In the genomic region with DNA sequence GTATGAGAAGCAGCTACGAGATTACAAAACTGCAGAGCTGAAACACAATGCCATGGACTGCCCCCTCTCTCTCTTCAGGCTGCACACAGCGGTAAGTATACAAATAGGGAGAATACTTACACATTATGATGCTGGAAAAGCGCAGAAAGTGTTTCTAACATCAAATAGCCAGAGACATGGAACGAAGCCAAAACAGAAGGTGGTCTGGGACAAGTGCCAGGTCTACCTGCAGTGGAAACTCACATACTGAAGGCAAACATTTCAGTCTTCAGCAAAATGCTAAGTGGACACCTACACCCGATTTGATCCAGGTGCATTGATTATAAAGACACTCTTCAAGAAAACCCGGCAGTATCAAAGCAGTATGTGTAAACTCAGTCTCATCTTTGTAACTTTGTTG, we compare ENCODE assay signal across 10 mouse cellular contexts.
DNase-seq lines count a peak whose midpoint lies in the region; ATAC-seq lines count a peak whose summit lies in the region.
"Had no signal": no experiment of that assay in that cellular context is flagged by ENCODE, and none has a peak within 500 bp of the region (broad histone marks: within the 10 kb centered on the region; RNA-seq: fewer than 3 reads in every experiment).

No protein-coding gene starts in this region.

- DNase-seq in cerebellum, adult 11 months, result peak; percentile 22
- DNase-seq in left cerebral cortex, postnatal 4 days, result peak; percentile 39
- no peak for DNase-seq in left cerebral cortex, postnatal 36 days (ENCODE audit: low spot score in 2 of 2)
- DNase-seq in kidney, postnatal 10 days, result peak; percentile 53
- peak; percentile 50 for DNase-seq in lung, postnatal 14 days
- DNase-seq in heart, postnatal 10 days, result no peak
- no peak for DNase-seq in urinary bladder, postnatal 36 days (ENCODE audit: low spot score in 2 of 2)
- DNase-seq: midbrain, embryonic 14.5 days had no signal

- no peak for ATAC-seq in cerebellum, adult (ENCODE audit: insufficient number of reproducible peaks, low FRiP score, low TSS enrichment)
- ATAC-seq: forebrain, embryonic 15.5 days had no signal

- intact Hi-C loops in left cerebral cortex, postnatal 4 days (cut with DNase I), result no loop called here
- intact Hi-C loops in left cerebral cortex, postnatal 36 days (cut with DNase I), result no loop called here
- intact Hi-C loops in heart, postnatal 10 days (cut with DNase I), result loop anchor here (5.0 kb wide), 1 partner anchor 170 kb away; no protein-coding TSS in a partner anchor

Comparison
In these comparisons a context has a peak if more than half of its experiments do, and no peak if none do; other contexts are left out.
1. DNase-seq: peak in cerebellum, adult 11 months (single experiment), left cerebral cortex, postnatal 4 days (single experiment), kidney, postnatal 10 days (single experiment) and lung, postnatal 14 days (single experiment); none in left cerebral cortex, postnatal 36 days (0 of 2), heart, postnatal 10 days (0 of 2) and urinary bladder, postnatal 36 days (0 of 2).